Mouse (Mus musculus): ENCODE measurements at regions not wholly inside any gene's neighbourhood (a gene's known extent, or its start where the extent isn't known, plus 50 kb on each side); places are given as distances from the start of the nearest gene placed in this dataset.

DNA sequence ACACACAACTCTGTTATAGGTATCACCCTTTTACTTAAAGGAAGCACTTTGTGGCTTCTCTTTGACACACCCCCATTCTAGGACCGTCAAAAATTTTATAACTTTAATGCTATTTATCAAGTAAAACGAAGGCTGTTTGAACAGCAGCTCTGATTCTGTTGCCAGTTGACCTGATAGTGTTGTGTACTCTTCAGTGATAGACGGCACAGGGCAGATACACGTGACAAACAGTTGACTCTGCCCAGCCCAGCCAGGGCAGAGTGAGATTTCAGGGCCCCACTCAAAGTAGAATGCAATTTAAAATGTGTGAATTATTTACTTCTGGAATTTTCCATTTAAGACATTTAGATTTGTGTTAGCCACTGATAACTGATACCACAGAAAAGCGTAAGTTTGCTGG, 55.1 kb upstream of the Plxnc1 start:
- H3K9me3 ChIP-seq (ENCODE audit: control insufficient read depth, low read length): no peaks in the 10 kb centered on the region
- no peaks in the 10 kb centered on the region for H3K27me3 ChIP-seq (ENCODE audit: control insufficient read depth, insufficient read depth, low read length)
- no peak overlapping the region for H3K4me3 ChIP-seq (ENCODE audit: low read depth, low read length)
- no peak overlapping the region for H3K4me2 ChIP-seq (ENCODE audit: low read depth, low read length, severe bottlenecking)
- no peak overlapping the region for H3K27ac ChIP-seq (ENCODE audit: low read depth, low read length)
- no peaks in the 10 kb centered on the region for H3K36me3 ChIP-seq (ENCODE audit: control insufficient read depth, insufficient read depth, low read length)
- H3K9ac ChIP-seq (ENCODE audit: low read length): no peak overlapping the region
- ATAC-seq (replicated peaks; ENCODE audit: low FRiP score) (no peak), DNase-seq (ENCODE audit: low spot score) (no peak)
- H3K4me1 ChIP-seq (replicated peaks; ENCODE audit: control insufficient read depth, insufficient read depth, low read length): no peaks in the 10 kb centered on the region
- WGBS: 91% methylated on average over 5 of the region's 5 CpGs
